Mouse (Mus musculus) left cerebral cortex, adult 2 months (tissue): Measurements from ENCODE around the gene Ctr9. TPM values are rescaled to one million over a fixed set of nuclear protein-coding genes. Genes with fewer than 3 reads are reported as not detected.
A peak's percentile ranks its signal among the peaks of the same experiment; 100 is the strongest.

Experiments used
- DNase-seq, 2 experiments: peaks; one replicate each; pipeline ENCODE4 v3.0.0; 2021 to 2022; ENCODE audit warnings: low spot score in 2 of 2, mixed read lengths in 1 of 2; ENCODE audit errors: extremely low spot score in 1 of 2
- H3K27ac ChIP-seq: fragments of 200-600 bp; 2 replicates; pipeline ENCODE4 v1.8.1; 2022
- H3K4me3 ChIP-seq: fragments of 200-600 bp; 2 replicates; pipeline ENCODE4 v1.8.1; 2022
- CTCF ChIP-seq: fragments of 200-600 bp; IDR thresholded peaks from 2 replicates; pipeline ENCODE4 v1.8.1; 2022; ENCODE audit warnings: antibody characterized with exemption, mild to moderate bottlenecking, moderate library complexity
- intact Hi-C: fragments of 180-260 bp; cut with DNase I; formaldehyde crosslinking; loops from one replicate; pipeline ENCODE4 v1.15.1; 2025
- total RNA-seq, 2 experiments: library from RNA; stranded (reverse); gene quantifications; 2 replicates each; pipeline ENCODE4 v1.2.3; 2021

The Ctr9 gene
- total RNA-seq, 2 experiments from 2014 or later: 40.7 to 44.8 TPM

DNA sequence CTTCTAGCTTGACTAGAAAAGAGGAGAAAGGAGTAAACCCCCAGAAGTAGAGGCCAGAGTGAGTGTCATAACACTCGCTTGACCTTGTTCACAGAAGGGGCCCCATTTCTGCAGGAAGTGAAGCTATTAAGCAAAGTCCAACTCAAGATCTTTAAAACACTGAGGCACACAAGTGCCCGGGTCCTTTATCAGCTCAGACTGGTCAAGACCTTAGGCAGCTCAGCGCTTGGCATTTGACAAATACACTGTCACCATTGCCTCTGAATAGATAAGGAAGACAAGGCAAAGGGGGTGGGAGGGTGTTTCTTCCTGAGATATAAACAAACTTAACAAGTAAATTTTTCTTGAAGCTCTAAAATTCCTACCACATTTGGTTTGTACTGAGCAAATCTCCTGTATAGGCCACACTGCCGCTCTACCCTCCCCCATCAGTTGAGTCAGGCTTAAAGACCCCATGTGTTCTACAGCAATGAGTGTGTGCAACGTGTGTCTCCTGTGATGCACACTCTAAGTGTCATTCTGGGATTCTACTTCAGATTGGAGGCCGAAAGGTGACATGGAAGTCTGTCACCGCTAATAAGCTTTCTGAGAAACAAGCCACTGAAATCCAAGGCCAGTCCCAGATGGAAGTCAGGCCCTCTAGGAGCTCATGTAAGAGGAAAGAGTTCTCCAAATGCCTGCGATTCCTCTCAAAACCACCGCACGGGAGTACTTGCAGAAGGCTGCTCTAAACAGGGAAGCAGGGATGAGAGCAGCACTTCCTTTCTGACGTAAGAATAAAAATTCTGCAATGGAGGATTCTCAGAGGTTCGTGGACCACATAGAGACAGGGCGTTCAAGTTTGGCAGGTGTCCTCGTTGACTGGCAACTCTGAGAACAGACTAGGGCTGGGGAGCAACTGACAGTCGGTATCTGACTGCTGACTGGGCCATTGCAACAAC, 29.6 kb upstream of the Ctr9 start:
- TF ChIP-seq CTCF: no peak
- DNase-seq: no peak
- Histone ChIP-seq H3K4me3 (no peak overlapping the region), H3K27ac (no peak overlapping the region)
- intact Hi-C loops: no loop called here

DNA sequence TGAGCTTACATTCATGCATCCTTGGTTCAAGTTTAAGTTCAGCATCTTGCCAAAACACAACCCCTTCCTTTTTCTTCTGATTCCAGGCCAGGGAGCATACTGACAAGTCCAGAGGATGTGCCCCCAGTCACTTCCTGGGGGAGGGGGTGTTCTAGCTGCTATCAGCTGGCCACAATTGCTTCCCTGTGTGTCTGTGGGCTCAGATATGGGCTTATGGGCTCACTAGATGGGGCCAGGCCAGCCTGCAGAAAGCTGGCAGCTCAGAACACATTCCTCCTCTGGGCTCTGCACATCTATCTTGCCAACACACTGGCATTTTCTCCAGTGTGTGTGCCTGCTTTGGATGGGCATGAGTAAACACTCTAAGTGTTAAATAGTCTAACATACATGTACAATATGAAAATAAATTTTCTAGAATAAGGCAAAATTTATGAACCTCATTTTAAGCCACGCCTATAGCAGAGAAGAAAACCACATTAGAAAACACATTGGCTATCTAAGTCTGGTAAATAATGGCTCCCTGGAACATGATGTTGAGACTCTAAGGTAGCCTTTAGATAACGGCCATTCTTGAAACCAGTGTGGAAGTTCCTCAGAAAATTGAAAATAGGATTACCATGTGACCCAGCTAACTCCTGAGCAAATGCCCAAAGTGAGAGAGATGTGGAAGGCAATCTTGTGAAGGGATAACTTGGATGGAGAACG, 24.5 kb upstream of the Ctr9 start:
- intact Hi-C loops: no loop called here
- Histone ChIP-seq H3K27ac (no peak overlapping the region), H3K4me3 (no peak overlapping the region)
- no peak for TF ChIP-seq CTCF
- DNase-seq: no peak

DNA sequence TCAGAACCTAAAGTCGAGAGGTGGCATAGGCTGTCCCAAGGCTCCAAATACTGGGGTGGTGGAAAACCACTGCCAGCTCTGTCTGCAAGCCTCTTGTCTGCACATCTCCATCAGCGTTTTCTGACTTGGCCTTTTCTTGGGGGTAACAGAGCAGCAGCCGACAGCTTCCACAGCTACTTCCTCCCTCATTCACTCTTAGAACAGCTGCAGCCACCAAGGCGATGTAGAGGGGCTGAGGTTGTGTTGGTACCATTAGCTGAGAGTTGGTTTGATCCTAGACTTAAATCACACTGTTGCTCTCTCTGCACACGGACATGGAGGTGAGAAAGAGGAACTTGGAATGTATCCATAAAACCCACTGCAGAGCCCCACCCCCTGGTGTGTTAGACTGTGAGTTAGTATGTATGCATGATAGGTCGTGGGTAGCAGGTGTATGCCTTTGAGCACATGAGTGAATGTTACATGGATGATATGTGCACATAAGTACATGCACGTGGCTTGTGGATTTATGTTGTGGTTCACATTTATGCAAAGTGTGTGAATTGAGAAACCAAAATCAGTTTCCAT, 14.6 kb upstream of the Ctr9 start:
- no peak for TF ChIP-seq CTCF
- intact Hi-C loops: loop anchor here (2.0 to 10.0 kb wide), 4 partner anchors 31 to 729 kb away; partner anchors contain the start of gene Mrvi1
- no peak overlapping the region for H3K4me3 ChIP-seq
- H3K27ac ChIP-seq: no peak overlapping the region
- DNase-seq: no peak

DNA sequence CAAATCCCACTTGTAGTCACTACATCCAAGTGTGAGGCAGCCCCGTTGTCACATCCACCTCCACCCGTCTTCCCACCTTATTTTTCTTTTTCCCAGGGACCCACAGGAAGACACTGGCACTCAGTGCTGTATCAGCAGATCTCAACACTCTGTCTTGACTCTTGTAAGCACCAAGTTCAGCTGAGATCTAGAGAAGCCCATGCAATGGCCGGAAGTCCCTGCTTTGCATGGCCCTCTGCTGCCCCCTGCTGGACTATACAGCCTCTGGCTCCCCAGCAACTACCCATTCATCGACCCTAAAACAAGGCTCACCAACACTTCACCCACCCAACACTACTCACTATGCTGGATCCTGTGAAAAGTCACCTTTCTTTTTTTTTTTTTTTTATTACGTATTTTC, 13.9 kb upstream of the Ctr9 start:
- DNase-seq: peak; percentile 78 to 87
- intact Hi-C loops: loop anchor here (1.0 to 10.0 kb wide), 5 partner anchors 32 to 730 kb away; partner anchors contain the start of gene Mrvi1
- H3K4me3 ChIP-seq: no peak overlapping the region
- H3K27ac ChIP-seq: no peak overlapping the region
- TF ChIP-seq CTCF: peak; percentile 92

DNA sequence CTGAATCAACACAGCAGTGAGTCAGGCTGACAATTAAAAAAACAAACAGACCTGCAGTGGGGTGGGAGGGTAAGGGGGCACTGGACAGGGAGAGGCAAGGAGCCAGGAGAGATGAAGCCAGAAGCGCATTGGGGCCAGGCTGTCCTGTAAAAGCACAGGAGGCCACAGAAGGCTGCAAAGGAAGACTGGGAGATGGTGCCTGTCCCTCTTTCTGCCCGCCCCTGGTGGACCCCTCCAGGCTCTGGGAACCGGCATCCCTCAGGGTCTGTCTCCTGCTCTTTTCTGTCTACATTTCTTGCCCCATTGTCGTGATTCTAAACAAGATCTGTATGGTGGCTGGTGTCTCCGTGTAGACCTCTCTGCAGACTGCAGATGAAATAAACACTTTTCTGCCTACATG, 13.0 kb upstream of the Ctr9 start:
- TF ChIP-seq CTCF: no peak
- no peak overlapping the region for H3K4me3 ChIP-seq
- H3K27ac ChIP-seq: no peak overlapping the region
- intact Hi-C loops: loop anchor here (1.0 to 10.0 kb wide), 4 partner anchors 33 to 731 kb away; partner anchors contain the start of gene Mrvi1
- DNase-seq: no peak

DNA sequence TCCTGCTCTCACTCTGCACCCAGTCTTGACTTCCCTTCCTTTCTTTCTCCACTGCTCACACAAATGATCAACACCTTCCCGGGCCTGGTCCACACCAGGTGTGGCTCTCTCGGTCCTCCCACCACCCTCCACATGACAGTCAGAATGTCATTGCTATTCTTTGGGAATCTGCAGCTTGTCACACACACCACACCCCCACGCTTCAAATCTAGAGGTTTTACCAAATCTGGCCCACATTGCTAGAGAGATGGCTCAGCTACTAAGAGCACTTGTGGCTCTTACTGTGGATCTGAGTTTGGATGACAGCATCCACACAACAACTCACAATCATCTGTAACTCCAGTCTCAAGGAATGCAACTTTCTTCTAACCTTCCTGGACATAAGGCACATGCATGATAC, 11.8 kb upstream of the Ctr9 start:
- DNase-seq: no peak

DNA sequence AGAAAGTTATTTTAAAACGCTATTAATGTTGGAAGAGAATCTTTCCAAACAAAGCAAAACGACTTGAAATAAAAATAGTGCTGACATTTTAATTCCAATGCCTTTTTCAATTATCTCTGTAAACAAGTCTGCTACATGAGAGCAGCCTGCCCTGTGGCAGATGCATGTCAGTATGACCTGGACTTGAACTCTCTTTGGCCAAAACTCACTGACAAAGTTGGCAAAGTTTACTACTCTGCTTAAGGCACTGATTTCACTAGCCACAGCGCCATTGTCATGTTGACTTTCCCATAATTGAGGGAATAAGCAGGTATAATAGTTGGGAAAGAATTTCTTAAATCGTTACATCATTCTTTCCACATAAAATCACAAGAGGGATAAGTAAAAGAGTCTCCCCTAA, 7.9 kb upstream of the Ctr9 start:
- intact Hi-C loops: no loop called here
- H3K4me3 ChIP-seq: no peak overlapping the region
- no peak overlapping the region for H3K27ac ChIP-seq
- DNase-seq: no peak
- no peak for TF ChIP-seq CTCF

More for the DNA sequence above, 11.8 kb upstream of the Ctr9 start:
- TF ChIP-seq CTCF: no peak
- H3K27ac ChIP-seq: no peak overlapping the region
- H3K4me3 ChIP-seq: no peak overlapping the region
- intact Hi-C loops: loop anchor here (10.0 kb wide), 1 partner anchor 732 kb away; no protein-coding TSS in a partner anchor

DNA sequence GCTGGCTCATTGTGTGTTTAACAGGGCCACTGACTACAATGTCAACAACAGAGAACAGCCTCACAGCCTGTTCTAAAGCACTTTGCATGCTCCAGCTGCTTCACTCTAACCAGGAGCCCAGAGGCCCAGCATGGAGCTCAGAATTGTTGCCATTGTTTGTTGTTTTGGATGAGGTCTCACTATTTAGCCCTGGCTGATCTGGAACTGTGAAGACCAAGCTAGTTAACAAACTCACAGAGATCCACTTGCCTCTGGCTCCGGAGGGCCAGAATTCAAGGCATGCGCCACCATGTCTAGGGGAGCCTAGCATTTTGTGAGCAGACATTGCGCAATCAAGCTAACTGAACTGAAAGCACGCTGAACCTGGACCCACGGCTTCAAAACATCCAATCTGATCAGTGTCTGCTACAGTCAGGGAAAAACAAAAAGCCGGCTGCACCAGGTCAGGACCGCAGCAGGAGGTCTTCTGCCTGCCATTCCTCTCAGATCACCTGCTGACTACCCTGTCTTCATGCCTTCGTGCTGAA, 4.6 kb upstream of the Ctr9 start:
- DNase-seq: no peak
- H3K27ac ChIP-seq: no peak overlapping the region; the same call in 1 of the 2 replicates

DNA sequence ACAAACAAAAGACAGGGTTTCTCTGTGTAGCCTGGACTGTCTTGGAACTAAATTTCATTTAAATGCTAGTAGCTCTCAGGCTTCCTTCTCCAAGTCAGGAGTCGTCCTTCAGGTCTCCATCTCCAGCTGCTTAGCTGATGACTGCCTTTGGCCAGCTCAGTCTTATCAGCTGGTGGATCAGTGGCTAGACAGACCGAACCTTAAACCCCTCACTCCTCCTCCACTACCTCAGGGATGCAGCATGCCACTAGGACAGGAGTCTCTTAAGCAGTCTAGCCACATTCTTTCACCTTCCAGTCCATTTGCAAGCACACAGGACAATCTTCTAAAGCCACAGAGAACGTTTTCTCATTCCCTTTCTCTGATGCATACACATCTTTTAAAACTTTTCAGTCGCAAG, 3.8 kb upstream of the Ctr9 start:
- no peak for DNase-seq
- no peak overlapping the region for H3K4me3 ChIP-seq
- H3K27ac ChIP-seq: no peak overlapping the region
- intact Hi-C loops: loop anchor here (5.0 kb wide), 1 partner anchor 57 kb away; the partner anchor contains the start of gene Eif4g2
- TF ChIP-seq CTCF: no peak

More for the DNA sequence above, 4.6 kb upstream of the Ctr9 start:
- TF ChIP-seq CTCF: no peak
- intact Hi-C loops: no loop called here
- H3K4me3 ChIP-seq: no peak overlapping the region

DNA sequence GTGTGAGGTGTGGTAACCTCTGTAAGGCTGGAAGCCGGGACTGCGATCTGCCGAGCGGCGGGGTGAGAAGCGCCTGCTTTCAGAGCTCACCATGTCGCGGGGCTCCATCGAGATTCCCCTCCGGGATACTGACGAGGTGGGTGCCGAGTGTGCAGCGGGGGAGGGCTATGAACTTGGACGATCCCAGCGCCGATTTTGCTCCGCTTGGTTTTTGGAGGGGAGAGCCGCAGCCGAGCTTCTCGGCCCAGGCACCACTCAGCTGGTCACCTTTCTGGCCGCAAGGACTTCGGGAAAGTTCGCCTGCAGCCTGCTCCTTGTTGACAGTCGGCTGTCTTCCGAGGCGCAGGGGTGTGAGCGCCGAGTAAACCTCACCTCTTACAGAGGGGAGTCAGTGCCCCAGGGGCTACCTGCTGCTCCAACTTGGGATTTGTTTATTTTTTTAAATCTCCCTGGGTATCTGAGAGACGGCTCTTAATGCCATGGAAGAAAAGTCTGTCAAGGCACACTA, 349 bp downstream of the Ctr9 start:
- H3K4me3 ChIP-seq: peak overlapping the region; percentile 97
- no peak for DNase-seq
- intact Hi-C loops: loop anchor here (5.0 kb wide), 1 partner anchor 53 kb away; the partner anchor contains the start of gene Eif4g2
- peak overlapping the region; percentile 96 for H3K27ac ChIP-seq
- no peak for TF ChIP-seq CTCF

DNA sequence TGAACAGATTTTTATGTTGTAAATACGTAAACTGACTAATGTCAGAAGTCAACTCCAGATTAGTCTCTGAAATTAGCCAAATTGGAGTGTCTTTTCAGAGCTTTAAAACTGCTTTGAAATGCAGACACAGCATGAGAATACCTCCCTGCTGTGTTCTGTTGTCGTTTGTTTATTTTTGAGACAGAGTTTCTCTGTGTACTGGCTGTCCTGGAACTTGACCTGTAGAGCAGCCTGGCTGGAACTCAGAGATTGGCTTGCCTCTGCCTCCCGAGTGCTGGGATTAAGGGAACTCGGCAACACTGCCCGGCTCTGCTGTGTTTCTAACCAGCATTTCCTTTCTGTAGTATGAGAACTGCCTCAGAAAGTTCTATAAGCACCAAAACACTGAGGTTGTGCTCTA, 20.2 kb downstream of the Ctr9 start:
- H3K4me3 ChIP-seq: no peak overlapping the region
- intact Hi-C loops: loop anchor here (2.0 kb wide), 1 partner anchor 920 kb away; no protein-coding TSS in a partner anchor
- H3K27ac ChIP-seq: no peak overlapping the region
- no peak for TF ChIP-seq CTCF
- no peak for DNase-seq
